22 mouse cellular contexts compared by ENCODE assay signal in the genomic region with DNA sequence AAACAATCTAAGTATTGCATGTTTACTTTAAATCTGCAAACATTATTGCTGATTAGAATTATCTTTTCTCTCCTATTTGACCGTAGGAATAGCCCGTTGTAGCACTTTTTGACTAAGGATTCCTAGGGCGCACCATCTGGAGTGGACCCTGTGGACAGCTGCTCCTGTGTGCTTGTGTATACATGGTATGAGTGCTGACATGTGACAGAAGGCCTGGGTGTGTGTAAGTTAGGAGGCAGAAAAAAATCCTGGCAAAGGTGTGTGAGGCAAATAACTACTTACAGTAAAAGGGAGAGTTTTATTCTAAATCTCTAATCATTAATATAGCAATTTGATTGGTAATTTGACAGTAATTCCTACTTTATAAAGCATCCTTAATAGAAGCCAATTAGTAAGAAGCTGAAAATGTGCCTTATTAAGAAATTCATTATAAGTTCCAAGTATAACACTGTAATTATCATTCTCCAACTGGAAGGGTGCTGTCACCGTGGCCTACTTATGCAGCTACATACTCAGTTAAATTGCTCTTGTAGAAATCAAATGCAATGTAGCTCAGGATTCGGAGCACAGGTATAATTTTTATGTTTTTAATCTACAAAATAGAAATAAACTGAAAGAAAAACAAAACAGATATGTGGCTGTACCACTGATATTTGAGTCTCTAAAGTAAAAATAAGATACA.
DNase-seq lines count a peak whose midpoint lies in the region; ATAC-seq lines count a peak whose summit lies in the region.
"Had no signal": no experiment of that assay in that cellular context is flagged by ENCODE, and none has a peak within 500 bp of the region (broad histone marks: within the 10 kb centered on the region; RNA-seq: fewer than 3 reads in every experiment).

No protein-coding gene starts in this region.

- no peak overlapping the region for H3K9ac ChIP-seq in forebrain, embryonic 14.5 days (ENCODE audit: low read length)
- no peak overlapping the region for H3K9ac ChIP-seq in intestine, embryonic 16.5 days (ENCODE audit: low read depth, low read length)
- H3K9ac ChIP-seq: embryonic facial prominence, embryonic 15.5 days; limb, embryonic 13.5 days; liver, embryonic 12.5 days; lung, embryonic 14.5 days; neural tube, embryonic 12.5 days had no signal

- H3K36me3 ChIP-seq in forebrain, embryonic 14.5 days (ENCODE audit: control insufficient read depth, insufficient read depth, low read length), result no peaks in the 10 kb centered on the region
- no peaks in the 10 kb centered on the region for H3K36me3 ChIP-seq in forebrain, embryonic 10.5 days (replicated peaks)
- 0 out of 2 replicates have a peak, but pooled peaks cover 3% of the 10 kb centered on the region for H3K36me3 ChIP-seq in intestine, embryonic 16.5 days (ENCODE audit: control insufficient read depth, insufficient read depth, low read length)
- H3K36me3 ChIP-seq: embryonic facial prominence, embryonic 15.5 days; limb, embryonic 13.5 days; liver, embryonic 12.5 days; neural tube, embryonic 12.5 days had no signal

- no peaks in the 10 kb centered on the region for H3K9me3 ChIP-seq in forebrain, embryonic 14.5 days (replicated peaks; ENCODE audit: control insufficient read depth, low read length)
- no peaks in the 10 kb centered on the region for H3K9me3 ChIP-seq in forebrain, embryonic 10.5 days
- H3K9me3 ChIP-seq in intestine, embryonic 16.5 days (ENCODE audit: control insufficient read depth, low read length), result no peaks in the 10 kb centered on the region
- H3K9me3 ChIP-seq: embryonic facial prominence, embryonic 15.5 days; limb, embryonic 13.5 days; liver, embryonic 12.5 days; neural tube, embryonic 12.5 days had no signal

- H3K4me2 ChIP-seq in forebrain, embryonic 14.5 days (ENCODE audit: low read length), result no peak overlapping the region
- H3K4me2 ChIP-seq in intestine, embryonic 16.5 days (ENCODE audit: low read depth, low read length), result no peak overlapping the region
- H3K4me2 ChIP-seq: embryonic facial prominence, embryonic 15.5 days; heart, embryonic 11.5 days; limb, embryonic 13.5 days; liver, embryonic 12.5 days; lung, embryonic 14.5 days; neural tube, embryonic 12.5 days had no signal

- H3K4me1 ChIP-seq in forebrain, embryonic 14.5 days (ENCODE audit: control insufficient read depth, insufficient read depth, low read length), result no peaks in the 10 kb centered on the region
- H3K4me1 ChIP-seq in forebrain, embryonic 10.5 days, result no peaks in the 10 kb centered on the region
- H3K4me1 ChIP-seq in intestine, embryonic 16.5 days (ENCODE audit: control insufficient read depth, insufficient read depth, low read length), result no peaks in the 10 kb centered on the region
- H3K4me1 ChIP-seq: embryonic facial prominence, embryonic 15.5 days; limb, embryonic 13.5 days; liver, embryonic 12.5 days; neural tube, embryonic 12.5 days had no signal

- ATAC-seq in forebrain, embryonic 14.5 days, result peak; percentile 82
- ATAC-seq in megakaryocyte-erythroid progenitor cell, adult 5-6 weeks (replicated peaks; ENCODE audit: low FRiP score, low TSS enrichment, poor library complexity, severe bottlenecking), result no peak
- no peak for ATAC-seq in intestine, embryonic 16.5 days
- ATAC-seq: liver, embryonic 12.5 days had no signal

- H3K27ac ChIP-seq in forebrain, embryonic 14.5 days (ENCODE audit: low read depth, low read length), result no peak overlapping the region
- H3K27ac ChIP-seq in forebrain, embryonic 10.5 days, result no peak overlapping the region
- no peak overlapping the region for H3K27ac ChIP-seq in intestine, embryonic 16.5 days (ENCODE audit: low read length)
- H3K27ac ChIP-seq: embryonic facial prominence, embryonic 15.5 days; kidney, postnatal 0 days; limb, embryonic 13.5 days; liver, embryonic 12.5 days; neural tube, embryonic 12.5 days had no signal

- no peak overlapping the region for H3K4me3 ChIP-seq in forebrain, embryonic 14.5 days (ENCODE audit: low read depth, low read length)
- no peak overlapping the region for H3K4me3 ChIP-seq in forebrain, embryonic 10.5 days
- H3K4me3 ChIP-seq in intestine, embryonic 16.5 days (ENCODE audit: low read length), result no peak overlapping the region
- H3K4me3 ChIP-seq: embryonic facial prominence, embryonic 15.5 days; limb, embryonic 13.5 days; liver, embryonic 12.5 days; neural tube, embryonic 12.5 days had no signal

- WGBS in forebrain, embryonic 14.5 days, result 65% methylated on average over 5 of the region's 5 CpGs
- 94% methylated on average over 5 of the region's 5 CpGs for WGBS in forebrain, embryonic 10.5 days
- WGBS in intestine, embryonic 16.5 days, result 75% methylated on average over 5 of the region's 5 CpGs

- H3K27me3 ChIP-seq in forebrain, embryonic 14.5 days (replicated peaks; ENCODE audit: control insufficient read depth, insufficient read depth, low read length), result no peaks in the 10 kb centered on the region
- no peaks in the 10 kb centered on the region for H3K27me3 ChIP-seq in forebrain, embryonic 10.5 days (ENCODE audit: poor library complexity, severe bottlenecking)
- H3K27me3 ChIP-seq in intestine, embryonic 16.5 days (replicated peaks; ENCODE audit: control insufficient read depth, insufficient read depth, low read length), result no peaks in the 10 kb centered on the region
- H3K27me3 ChIP-seq: embryonic facial prominence, embryonic 15.5 days; limb, embryonic 13.5 days; liver, embryonic 12.5 days; neural tube, embryonic 12.5 days had no signal

- DNase-seq in forebrain, embryonic 14.5 days (ENCODE audit: low spot score), result peak; percentile 59
- DNase-seq in forebrain, embryonic 10.5 days (ENCODE audit: extremely low spot score, low spot score), result no peak
- DNase-seq in brain, adult 2 months (ENCODE audit: low read depth, low spot score), result peak; percentile 89
- peak; percentile 79 for DNase-seq in cerebellum, adult 11-12 months
- DNase-seq in cerebellum, postnatal 10 days, result peak; percentile 81 to 89
- no peak for DNase-seq in layer of hippocampus, adult 9-10 months (ENCODE audit: low spot score)
- DNase-seq: adrenal gland, postnatal 10 days; gastrocnemius, postnatal 14 days; heart, adult 11 months; kidney, adult 2 months; lung, embryonic 14.5 days; midbrain, embryonic 14.5 days; retina, postnatal 1 day; thymus, postnatal 36 days had no signal

Comparison
In these comparisons a context has a peak if more than half of its experiments do, and no peak if none do; other contexts are left out.
1. DNase-seq: peak in forebrain, embryonic 14.5 days (single experiment), brain, adult 2 months (single experiment), cerebellum, adult 11-12 months (single experiment) and cerebellum, postnatal 10 days (2 of 2); none in forebrain, embryonic 10.5 days (single experiment) and layer of hippocampus, adult 9-10 months (single experiment).